Mouse (Mus musculus) small intestine, adult 2 months (tissue): ENCODE data around the gene Dab1.

Source experiments
- CTCF ChIP-seq: fragments of 200-500 bp; IDR thresholded peaks from 2 replicates; pipeline ENCODE4 v1.5.1; 2012; ENCODE audit warnings: low read depth, mild to moderate bottlenecking, control low read depth, inconsistent platforms, low read length, moderate library complexity, mixed read lengths; ENCODE audit not compliant: insufficient replicate concordance, insufficient read length; ENCODE audit errors: extremely low read depth
- POLR2A ChIP-seq: fragments of 200-500 bp; IDR thresholded peaks from 2 replicates; pipeline ENCODE4 v1.6.1; 2012; ENCODE audit warnings: low read depth, mild to moderate bottlenecking, control low read depth, inconsistent platforms, low read length, moderate library complexity

GRCm38 (mm10) chr4:104602804-104603203 is 983.6 kb downstream of the Dab1 start:
- TF ChIP-seq POLR2A (no peak), CTCF (no peak)
